Mouse (Mus musculus): ENCODE results near the gene Nop16. TPM values are rescaled to one million over a fixed set of nuclear protein-coding genes. Genes with fewer than 3 reads are reported as not detected.

Gene Nop16
- polyA plus RNA-seq, 1 experiment = 9.1 TPM

DNA sequence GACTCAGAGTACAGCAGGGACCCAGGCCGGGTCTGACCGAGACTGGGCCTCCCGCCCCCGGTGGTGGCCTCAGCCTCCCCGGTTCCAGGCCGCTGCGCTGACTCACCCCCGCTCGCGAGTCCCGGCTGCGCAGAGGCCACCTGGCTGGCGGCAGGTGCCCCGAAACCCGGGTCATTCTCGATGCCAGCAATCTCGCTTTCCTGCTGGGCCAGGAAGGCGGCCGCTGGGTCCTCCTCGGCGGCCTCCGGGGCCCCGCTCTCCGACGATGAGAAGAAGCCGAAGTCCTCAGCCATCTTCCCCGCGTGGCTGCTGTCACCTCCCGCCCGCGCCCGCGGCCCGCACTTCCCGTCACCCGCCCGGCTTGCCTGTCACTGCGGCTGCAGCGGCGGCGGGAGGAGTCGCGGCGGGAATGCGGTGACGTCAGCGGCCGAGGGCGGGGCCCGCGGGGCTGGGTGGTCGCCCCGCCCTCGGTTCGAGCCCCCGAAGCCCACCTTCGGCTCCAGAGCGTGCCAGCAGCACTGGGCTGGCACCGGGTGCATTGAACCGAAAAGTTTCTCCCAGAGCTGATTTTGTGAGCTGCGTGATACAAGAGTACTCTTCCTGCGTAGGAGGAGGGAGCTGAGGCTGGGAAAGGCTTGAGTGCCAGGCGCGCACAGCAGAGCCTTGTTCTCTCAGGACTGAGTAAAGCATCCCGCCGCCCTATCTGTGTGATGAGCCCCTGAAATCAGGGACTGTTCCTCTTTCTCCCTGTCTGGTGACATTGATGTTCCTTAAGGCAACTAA, 21.3 kb upstream of the Nop16 start, which contains the start of gene Cltb:
Cltb (minus strand) TSS at position 373 of the 783 bp plus-strand sequence.
- Histone ChIP-seq H3K4me1 (ENCODE audit: control insufficient read depth, insufficient read depth, low read length) (peaks cover 5% of the 10 kb centered on the region; the same call in 1 of the 2 replicates), H3K4me3 (replicated peaks; ENCODE audit: extremely low read depth, low read depth, low read length) (peak within 1 kb of the TSS; percentile 70)
- peak; percentile 94 for DNase-seq
- TF ChIP-seq CTCF (IDR thresholded peaks at IDR 0.05; ENCODE audit: insufficient read depth, low read length) = no peak
- peak; percentile 65; the same call in 1 of the 2 replicates for TF ChIP-seq POLR2A (IDR thresholded peaks at IDR 0.05; ENCODE audit: borderline replicate concordance, extremely low read depth, low read depth, low read length)
- under 1% methylated on average over 66 of the region's 66 CpGs for WGBS

DNA sequence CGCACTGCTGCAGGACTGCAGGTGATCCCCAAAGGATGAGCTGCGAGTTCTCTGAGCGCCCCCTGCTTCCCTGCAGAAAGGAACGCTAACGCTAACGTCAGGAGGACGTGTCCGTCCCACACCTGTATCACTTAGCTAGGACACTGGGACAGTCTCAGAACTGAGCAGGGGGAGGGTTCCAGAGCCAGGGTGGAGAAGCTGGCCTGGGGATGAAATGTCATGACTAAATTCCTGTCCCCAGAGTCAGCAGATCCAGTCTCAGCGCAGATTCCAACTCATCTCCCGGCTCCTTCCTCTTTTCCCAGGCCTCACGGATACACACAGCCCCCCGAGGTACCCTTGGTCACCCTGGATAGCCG, 20.7 kb upstream of the Nop16 start:
- no peak for DNase-seq
- 11% methylated on average over 13 of the region's 13 CpGs for WGBS
- H3K4me1 ChIP-seq (ENCODE audit: control insufficient read depth, insufficient read depth, low read length) = peaks cover 7% of the 10 kb centered on the region
- peak overlapping the region; percentile 70 for H3K4me3 ChIP-seq (replicated peaks; ENCODE audit: extremely low read depth, low read depth, low read length)
- no peak for TF ChIP-seq POLR2A (IDR thresholded peaks at IDR 0.05; ENCODE audit: borderline replicate concordance, extremely low read depth, low read depth, low read length)
- TF ChIP-seq CTCF (IDR thresholded peaks at IDR 0.05; ENCODE audit: insufficient read depth, low read length) = no peak

DNA sequence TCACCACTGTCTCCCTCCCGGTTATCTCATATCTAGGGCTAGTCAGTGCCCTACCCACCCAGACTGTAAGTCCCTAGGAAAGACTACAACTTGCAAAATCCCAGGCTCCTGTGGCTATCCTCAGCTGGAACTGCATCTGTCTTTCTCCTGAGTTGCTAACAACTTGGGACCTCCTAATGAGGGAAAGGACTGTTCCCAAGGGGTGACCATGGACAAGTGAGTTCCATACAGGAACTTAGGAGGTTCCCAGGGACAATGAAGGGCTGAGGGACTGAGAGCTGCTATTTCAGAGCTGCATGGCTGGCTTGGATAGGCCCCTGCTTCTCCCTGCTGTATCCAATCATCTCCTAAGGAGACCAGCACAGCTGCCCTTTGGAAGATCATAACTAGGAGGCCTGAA, 19.4 kb upstream of the Nop16 start:
- no peak for TF ChIP-seq CTCF (IDR thresholded peaks at IDR 0.05; ENCODE audit: insufficient read depth, low read length)
- TF ChIP-seq POLR2A (IDR thresholded peaks at IDR 0.05; ENCODE audit: borderline replicate concordance, extremely low read depth, low read depth, low read length) = no peak
- no peak overlapping the region for H3K4me3 ChIP-seq (replicated peaks; ENCODE audit: extremely low read depth, low read depth, low read length)
- H3K4me1 ChIP-seq (ENCODE audit: control insufficient read depth, insufficient read depth, low read length) = peaks cover 8% of the 10 kb centered on the region
- WGBS = 36% methylated on average over 1 of the region's 1 CpGs
- DNase-seq = no peak

DNA sequence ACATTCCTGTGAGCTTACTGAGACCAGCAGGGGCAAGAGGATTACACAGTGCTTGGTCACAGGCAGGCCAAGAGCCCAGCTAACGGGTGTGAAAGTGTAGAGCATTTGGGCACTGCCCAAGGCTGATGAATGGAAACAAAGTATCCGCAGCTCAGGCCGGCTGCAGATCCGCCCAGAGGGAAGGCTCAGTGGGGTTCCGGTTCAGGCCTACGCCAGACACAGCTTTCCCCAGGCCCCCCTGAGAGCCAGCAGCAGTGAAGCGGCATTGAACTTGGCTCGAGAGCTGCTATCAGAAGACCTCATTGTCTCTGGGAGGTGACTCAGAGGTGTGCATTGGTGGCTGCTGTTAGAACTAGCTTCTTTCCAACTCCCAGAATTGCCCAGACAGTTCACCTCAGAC, 18.8 kb upstream of the Nop16 start:
- peaks cover 8% of the 10 kb centered on the region for H3K4me1 ChIP-seq (ENCODE audit: control insufficient read depth, insufficient read depth, low read length)
- WGBS = 45% methylated on average over 8 of the region's 8 CpGs
- TF ChIP-seq POLR2A (IDR thresholded peaks at IDR 0.05; ENCODE audit: borderline replicate concordance, extremely low read depth, low read depth, low read length) (no peak), CTCF (IDR thresholded peaks at IDR 0.05; ENCODE audit: insufficient read depth, low read length) (no peak)
- no peak for DNase-seq
- peak overlapping the region; percentile 6 for H3K4me3 ChIP-seq (replicated peaks; ENCODE audit: extremely low read depth, low read depth, low read length)

DNA sequence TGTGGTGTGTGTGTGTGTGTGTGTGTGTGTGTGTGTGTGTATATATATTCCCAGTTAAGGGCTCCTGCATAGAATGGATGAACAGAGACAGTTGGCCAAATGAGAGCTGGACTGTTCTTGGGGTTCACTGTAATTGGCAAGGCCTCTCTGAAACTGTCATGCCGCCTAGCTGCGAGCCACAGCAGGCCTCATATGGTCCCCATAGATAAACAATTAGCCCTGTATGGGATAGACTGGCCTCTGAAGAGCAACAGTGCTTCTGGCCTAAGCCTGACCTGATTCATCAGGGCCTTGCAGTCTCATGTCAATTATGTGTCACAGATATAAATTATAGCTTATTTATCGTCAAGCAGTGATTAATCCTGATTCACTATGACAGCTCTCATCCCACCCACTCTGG, 18.1 kb upstream of the Nop16 start:
- H3K4me1 ChIP-seq (ENCODE audit: control insufficient read depth, insufficient read depth, low read length) = peaks cover 8% of the 10 kb centered on the region
- no peak for DNase-seq
- no peak overlapping the region for H3K4me3 ChIP-seq (replicated peaks; ENCODE audit: extremely low read depth, low read depth, low read length)
- 75% methylated on average over 3 of the region's 3 CpGs for WGBS
- no peak for TF ChIP-seq CTCF (IDR thresholded peaks at IDR 0.05; ENCODE audit: insufficient read depth, low read length)
- TF ChIP-seq POLR2A (IDR thresholded peaks at IDR 0.05; ENCODE audit: borderline replicate concordance, extremely low read depth, low read depth, low read length) = no peak

DNA sequence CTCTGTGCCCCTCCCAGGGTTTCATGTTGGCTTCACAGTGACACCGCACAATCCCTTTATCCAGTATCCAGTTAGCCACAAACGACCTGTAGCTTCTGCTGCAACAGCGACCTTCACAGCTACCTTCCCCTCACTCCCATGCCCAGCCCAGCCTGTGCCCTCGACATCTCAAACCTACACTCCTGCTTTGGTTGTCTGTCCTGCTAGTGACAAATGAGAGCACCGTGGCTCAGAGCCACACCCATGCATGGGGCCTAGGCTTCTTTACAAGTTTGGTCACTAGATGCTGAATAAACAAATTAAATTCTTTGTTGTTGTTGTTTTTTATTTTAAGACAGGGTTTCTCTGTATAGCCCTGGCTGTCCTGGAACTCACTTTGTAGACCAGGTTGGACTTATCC, 17.3 kb upstream of the Nop16 start:
- 64% methylated on average over 5 of the region's 5 CpGs for WGBS

DNA sequence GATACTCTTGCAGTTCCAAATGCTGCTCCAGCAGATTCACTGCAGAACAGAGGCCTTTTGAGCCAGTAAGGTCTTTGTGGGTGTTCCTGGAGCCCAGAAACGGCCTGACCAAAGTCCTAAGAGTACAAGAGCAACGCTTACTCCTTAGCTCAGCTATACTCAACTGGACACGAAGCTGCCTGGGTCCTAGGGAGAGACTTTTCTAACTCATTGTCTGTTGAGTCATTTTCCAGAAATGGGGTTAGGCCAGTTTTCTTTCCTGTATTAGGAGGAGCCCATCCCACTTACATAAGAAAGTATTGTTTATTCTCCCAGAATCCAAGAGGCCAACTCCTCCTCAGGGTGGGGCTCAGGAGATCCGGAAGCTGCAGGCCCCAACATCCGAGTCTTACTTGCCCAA, 15.5 kb upstream of the Nop16 start:
- peaks cover 8% of the 10 kb centered on the region for H3K4me1 ChIP-seq (ENCODE audit: control insufficient read depth, insufficient read depth, low read length)
- TF ChIP-seq CTCF (IDR thresholded peaks at IDR 0.05; ENCODE audit: insufficient read depth, low read length) (no peak), POLR2A (IDR thresholded peaks at IDR 0.05; ENCODE audit: borderline replicate concordance, extremely low read depth, low read depth, low read length) (no peak)
- DNase-seq = no peak
- WGBS = 31% methylated on average over 5 of the region's 5 CpGs
- no peak overlapping the region for H3K4me3 ChIP-seq (replicated peaks; ENCODE audit: extremely low read depth, low read depth, low read length)

More for the DNA sequence above, 17.3 kb upstream of the Nop16 start:
- H3K4me1 ChIP-seq (ENCODE audit: control insufficient read depth, insufficient read depth, low read length) = peaks cover 8% of the 10 kb centered on the region
- H3K4me3 ChIP-seq (replicated peaks; ENCODE audit: extremely low read depth, low read depth, low read length) = no peak overlapping the region
- DNase-seq = no peak
- TF ChIP-seq POLR2A (IDR thresholded peaks at IDR 0.05; ENCODE audit: borderline replicate concordance, extremely low read depth, low read depth, low read length) = no peak
- no peak for TF ChIP-seq CTCF (IDR thresholded peaks at IDR 0.05; ENCODE audit: insufficient read depth, low read length)

DNA sequence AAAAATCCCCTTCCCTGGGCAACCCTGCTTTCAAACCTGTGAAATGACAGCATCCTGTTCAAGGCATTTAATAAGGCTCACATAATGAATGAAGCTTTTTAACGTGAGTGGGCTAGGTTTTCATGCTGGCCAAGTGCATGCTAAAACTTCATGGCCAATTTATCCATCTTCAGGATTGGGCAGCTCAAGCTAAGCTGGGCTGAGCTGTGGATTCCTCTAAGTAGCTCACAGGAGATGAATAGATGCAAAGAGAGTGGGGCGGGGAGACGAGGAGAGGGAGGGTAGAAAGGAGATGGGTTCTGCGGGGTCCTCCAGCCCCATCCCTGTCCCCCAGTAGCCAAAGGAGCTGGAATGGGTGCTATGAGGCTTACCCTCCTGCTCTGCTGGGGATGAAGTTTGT, 14.3 kb upstream of the Nop16 start:
- no peak overlapping the region for H3K4me3 ChIP-seq (replicated peaks; ENCODE audit: extremely low read depth, low read depth, low read length)
- TF ChIP-seq CTCF (IDR thresholded peaks at IDR 0.05; ENCODE audit: insufficient read depth, low read length) (no peak), POLR2A (IDR thresholded peaks at IDR 0.05; ENCODE audit: borderline replicate concordance, extremely low read depth, low read depth, low read length) (no peak)
- WGBS = 76% methylated on average over 4 of the region's 4 CpGs
- peaks cover 8% of the 10 kb centered on the region for H3K4me1 ChIP-seq (ENCODE audit: control insufficient read depth, insufficient read depth, low read length)
- DNase-seq = no peak

DNA sequence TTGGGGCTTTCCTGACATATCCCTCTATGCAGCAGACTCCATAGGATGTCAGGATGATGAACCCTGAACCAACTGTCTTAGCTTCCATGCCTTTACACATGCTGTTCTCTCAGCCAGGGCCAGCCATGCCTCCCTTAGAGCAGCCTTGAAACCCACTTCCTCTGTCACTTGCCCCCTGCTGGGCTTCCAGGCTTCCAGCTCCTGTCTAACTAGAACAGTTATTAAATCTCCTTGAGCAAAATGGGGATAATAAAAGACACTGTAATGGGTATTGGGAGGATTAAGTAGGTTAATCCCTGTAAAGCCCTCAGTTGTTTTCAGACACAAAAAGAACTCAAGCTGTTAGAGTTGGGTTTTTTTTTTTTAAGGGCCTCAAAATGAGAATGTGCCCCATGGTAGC, 13.6 kb upstream of the Nop16 start:
- no peak overlapping the region for H3K4me3 ChIP-seq (replicated peaks; ENCODE audit: extremely low read depth, low read depth, low read length)
- no peak for DNase-seq
- TF ChIP-seq POLR2A (IDR thresholded peaks at IDR 0.05; ENCODE audit: borderline replicate concordance, extremely low read depth, low read depth, low read length) = no peak
- no peak for TF ChIP-seq CTCF (IDR thresholded peaks at IDR 0.05; ENCODE audit: insufficient read depth, low read length)
- peaks cover 4% of the 10 kb centered on the region for H3K4me1 ChIP-seq (ENCODE audit: control insufficient read depth, insufficient read depth, low read length)

DNA sequence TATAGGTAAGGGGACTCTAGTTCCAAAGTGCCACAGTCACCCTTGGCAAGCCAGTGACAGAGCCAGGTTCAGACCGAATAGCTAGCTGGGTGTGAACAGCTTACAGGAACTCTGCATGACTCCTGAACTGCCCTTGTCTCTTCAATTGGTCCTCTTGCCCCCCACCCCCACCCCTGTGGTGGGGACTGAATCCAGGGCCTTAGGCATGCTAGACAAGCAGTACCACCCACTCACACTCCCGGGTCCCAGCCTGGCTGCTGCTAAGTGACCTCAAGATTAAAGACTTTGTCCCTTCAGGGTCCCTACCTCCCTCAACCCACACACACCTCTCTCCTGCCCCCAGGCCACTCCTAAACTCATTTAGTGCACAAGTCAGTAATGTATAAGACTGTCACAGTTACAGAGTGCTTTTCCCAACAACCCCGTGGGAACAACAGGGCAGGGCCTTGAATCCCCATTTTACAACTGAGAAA, 12.8 kb upstream of the Nop16 start:
- Histone ChIP-seq H3K4me1 (ENCODE audit: control insufficient read depth, insufficient read depth, low read length) (peaks cover 3% of the 10 kb centered on the region), H3K4me3 (replicated peaks; ENCODE audit: extremely low read depth, low read depth, low read length) (no peak overlapping the region)
- DNase-seq = no peak
- 67% methylated on average over 3 of the region's 3 CpGs for WGBS
- TF ChIP-seq POLR2A (IDR thresholded peaks at IDR 0.05; ENCODE audit: borderline replicate concordance, extremely low read depth, low read depth, low read length) (no peak), CTCF (IDR thresholded peaks at IDR 0.05; ENCODE audit: insufficient read depth, low read length) (no peak)
